Mouse (Mus musculus) kidney, embryonic 16.5 days (tissue): Measurements from ENCODE around the gene Ces3b. TPM values are rescaled to one million over a fixed set of nuclear protein-coding genes. Genes with fewer than 3 reads are reported as not detected.
A peak's percentile ranks its signal among the peaks of the same experiment; 100 is the strongest.

ENCODE experiments used
- ATAC-seq: fragments of 200-750 bp; cut with Nextera tagmentation; 2 replicates; pipeline ENCODE4 v1.8.0; 2017; ENCODE audit warnings: moderate TSS enrichment; ENCODE audit not compliant: low FRiP score, low TSS enrichment
- H3K27ac ChIP-seq: fragments of 300-500 bp; sonication (generic); 2 replicates; pipeline ENCODE4 v1.5.1; 2014; ENCODE audit warnings: low read length
- H3K27me3 ChIP-seq: fragments of 300-500 bp; sonication (generic); 2 replicates; pipeline ENCODE4 v1.6.1; 2014; ENCODE audit warnings: low read length, control low read depth, mixed read lengths; ENCODE audit not compliant: insufficient read depth
- H3K36me3 ChIP-seq: fragments of 300-500 bp; sonication (generic); 2 replicates; pipeline ENCODE4 v1.6.1; 2014; ENCODE audit warnings: low read length, control low read depth, mixed read lengths; ENCODE audit not compliant: insufficient read depth
- H3K4me1 ChIP-seq: fragments of 300-500 bp; sonication (generic); 2 replicates; pipeline ENCODE4 v1.6.1; 2014; ENCODE audit warnings: low read length, control low read depth, mixed read lengths; ENCODE audit not compliant: insufficient read depth
- H3K4me2 ChIP-seq: fragments of 300-500 bp; sonication (generic); replicated peaks from 2 replicates; pipeline ENCODE4 v1.6.1; 2014; ENCODE audit warnings: low read depth, low read length
- H3K4me3 ChIP-seq: fragments of 300-500 bp; sonication (generic); 2 replicates; pipeline ENCODE4 v1.5.1; 2014; ENCODE audit warnings: mild to moderate bottlenecking, low read length
- H3K9ac ChIP-seq: fragments of 300-500 bp; sonication (generic); replicated peaks from 2 replicates; pipeline ENCODE4 v1.6.1; 2014; ENCODE audit warnings: low read length
- H3K9me3 ChIP-seq: fragments of 300-500 bp; sonication (generic); 2 replicates; pipeline ENCODE4 v1.6.1; 2016; ENCODE audit warnings: low read length, control low read depth
- WGBS: fragments of 180-500 bp; shearing (Covaris S2); extraction: QIAGEN DNeasy Blood & Tissue Kit; methylation state at CpG from one replicate; pipeline ENCODE4 v1.1.7; 2014; 5-methylcytosine and 5-hydroxymethylcytosine counted together
- polyA plus RNA-seq: library from polyadenylated mRNA; unstranded; fragments of >200 nt; fragmentation: Nextera tagmentation; extraction: Ambion mirVana; gene quantifications from 2 replicates; pipeline ENCODE4 v1.2.1, GENCODE M21; 2015

The Ces3b gene
- polyA plus RNA-seq, 1 experiment from 2014 or later, result not detected

DNA sequence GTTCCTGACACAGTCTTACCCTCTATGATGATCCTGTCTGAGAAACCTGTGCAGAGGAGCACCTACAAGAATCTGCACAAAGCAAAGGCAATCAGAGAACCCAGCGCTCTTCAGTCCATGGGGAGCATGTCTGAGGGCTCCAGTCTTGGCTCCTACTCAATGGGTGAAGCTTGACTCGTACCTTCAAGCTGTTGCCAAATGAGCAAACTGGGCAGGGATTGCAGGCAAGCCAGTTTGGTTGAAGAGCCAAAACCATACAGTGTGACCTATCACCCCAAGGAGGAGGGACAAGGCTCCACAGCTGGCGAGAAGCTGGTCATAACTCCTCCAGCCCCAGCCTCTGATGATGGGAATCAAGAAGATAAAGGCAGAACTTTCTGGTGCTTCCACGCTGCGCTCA is 48.0 kb downstream of the Ces3b start, which contains the start of gene Ces4a:
Ces4a (plus strand) TSS at position 292 of the 400 bp plus-strand sequence.
- H3K9me3 ChIP-seq, result no peaks in the 10 kb centered on the region
- WGBS, result 81% methylated on average over 5 of the region's 5 CpGs
- no peak for ATAC-seq
- no peaks in the 10 kb centered on the region for H3K27me3 ChIP-seq
- H3K9ac ChIP-seq, result no peak within 1 kb of the TSS
- no peaks in the 10 kb centered on the region for H3K4me1 ChIP-seq
- no peaks in the 10 kb centered on the region for H3K36me3 ChIP-seq
- H3K4me2 ChIP-seq, result no peak within 1 kb of the TSS
- H3K27ac ChIP-seq, result no peak within 1 kb of the TSS
- no peak within 1 kb of the TSS for H3K4me3 ChIP-seq

DNA sequence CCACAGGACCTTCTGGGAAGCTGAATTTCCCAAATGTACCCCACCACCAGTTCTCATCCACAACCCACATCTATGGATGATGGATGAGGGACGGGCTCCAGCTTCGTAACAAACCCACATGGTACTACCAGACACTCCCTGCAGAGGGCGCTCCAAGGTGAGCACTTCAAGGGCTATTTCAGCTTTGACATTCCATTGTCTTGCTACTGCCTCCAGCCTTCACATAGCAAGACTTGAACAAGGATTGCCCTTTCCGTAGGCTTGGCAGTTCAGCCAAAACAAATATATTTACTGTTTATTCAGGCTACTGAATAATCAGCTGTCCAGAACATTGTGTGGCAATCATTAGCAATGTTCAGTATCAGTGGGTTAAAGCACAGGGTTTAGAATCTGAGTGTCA is 54.9 kb downstream of the Ces3b start:
- no peak overlapping the region for H3K4me2 ChIP-seq
- no peak overlapping the region for H3K9ac ChIP-seq
- no peaks in the 10 kb centered on the region for H3K27me3 ChIP-seq
- H3K27ac ChIP-seq, result no peak overlapping the region
- 0 out of 2 replicates have a peak, but pooled peaks have one; percentile 12 for ATAC-seq
- H3K4me1 ChIP-seq, result no peaks in the 10 kb centered on the region
- WGBS, result 21% methylated on average over 4 of the region's 4 CpGs
- no peaks in the 10 kb centered on the region for H3K9me3 ChIP-seq
- H3K4me3 ChIP-seq, result no peak overlapping the region
- no peaks in the 10 kb centered on the region for H3K36me3 ChIP-seq

- no peak for ATAC-seq
- no peaks in the 10 kb centered on the region for H3K9me3 ChIP-seq
- no peak overlapping the region for H3K27ac ChIP-seq
- H3K36me3 ChIP-seq, result no peaks in the 10 kb centered on the region
- 0 out of 2 replicates have a peak overlapping the region, but pooled peaks have one; percentile 20 for H3K4me2 ChIP-seq
- no peak overlapping the region for H3K9ac ChIP-seq
- H3K4me3 ChIP-seq, result peak overlapping the region; percentile 2; the same call in 1 of the 2 replicates
- H3K4me1 ChIP-seq, result no peaks in the 10 kb centered on the region
- WGBS, result 39% methylated on average over 19 of the region's 19 CpGs
- no peaks in the 10 kb centered on the region for H3K27me3 ChIP-seq
These were observed 58.8 kb downstream of the Ces3b start for GRCm38 (mm10) chr8:105142395-105142794.

Other genes starting within 250 kb of the Ces3b start
- gene Ces2c, start 236.7 kb upstream of the Ces3b start, polyA plus RNA-seq, result 0.28 TPM in 1 of 2 replicates, not detected in the other
- gene Ces2e, start 157.5 kb upstream of the Ces3b start, polyA plus RNA-seq, result 1.6 and 1.8 TPM in 2 replicates
- not detected in 2 replicates for gene Ces2f, start 136.4 kb upstream of the Ces3b start, polyA plus RNA-seq
- 0.42 and 0.61 TPM in 2 replicates for gene Ces2g, start 122.0 kb upstream of the Ces3b start, polyA plus RNA-seq
- not detected in 2 replicates for gene Ces2h, start 82.9 kb upstream of the Ces3b start, polyA plus RNA-seq
- 0.09 TPM in 1 of 2 replicates, not detected in the other for gene Ces3a, start 35.2 kb upstream of the Ces3b start, polyA plus RNA-seq
- not detected in 2 replicates for gene Ces4a, start 48.0 kb downstream of the Ces3b start, polyA plus RNA-seq
- gene Cbfb, start 86.9 kb downstream of the Ces3b start, polyA plus RNA-seq, result 59.9 and 63.5 TPM in 2 replicates
- gene D230025D16Rik, start 141.4 kb downstream of the Ces3b start, polyA plus RNA-seq, result 26.9 and 27.6 TPM in 2 replicates
- gene B3gnt9, start 171.4 kb downstream of the Ces3b start, polyA plus RNA-seq, result 10.2 and 11.9 TPM in 2 replicates
- gene Tradd, start 180.9 kb downstream of the Ces3b start, polyA plus RNA-seq, result 23.4 and 26.3 TPM in 2 replicates
- 3.0 and 3.1 TPM in 2 replicates for gene Fbxl8, start 180.9 kb downstream of the Ces3b start, polyA plus RNA-seq
- gene Hsf4, start 186.0 kb downstream of the Ces3b start, polyA plus RNA-seq, result 0.14 and 0.16 TPM in 2 replicates
- 1.2 and 1.4 TPM in 2 replicates for gene Nol3, start 192.4 kb downstream of the Ces3b start, polyA plus RNA-seq
- gene 4931428F04Rik, start 206.1 kb downstream of the Ces3b start, polyA plus RNA-seq, result 10.5 and 13.4 TPM in 2 replicates
- 29.5 and 32.1 TPM in 2 replicates for gene Exoc3l, start 212.3 kb downstream of the Ces3b start, polyA plus RNA-seq
- 90.1 and 108 TPM in 2 replicates for gene E2f4, start 213.9 kb downstream of the Ces3b start, polyA plus RNA-seq
- gene Elmo3, start 221.8 kb downstream of the Ces3b start, polyA plus RNA-seq, result 13.3 and 13.9 TPM in 2 replicates
- 2.2 and 2.4 TPM in 2 replicates for gene Lrrc29, start 242.5 kb downstream of the Ces3b start, polyA plus RNA-seq
- 120 and 136 TPM in 2 replicates for gene Tmem208, start 242.6 kb downstream of the Ces3b start, polyA plus RNA-seq